Mouse (Mus musculus): ENCODE data around the gene Tnrc6b.

The Tnrc6b gene

GRCm38 (mm10) chr15:80710608-80711363, at the start of gene Tnrc6b:
Gene Tnrc6b, plus strand, starts transcription at chr15:80711313.
- peak; percentile 96 for DNase-seq (ENCODE audit: extremely low spot score)

GRCm38 (mm10) chr15:80664444-80664843, 46.7 kb upstream of the Tnrc6b start:
- no peak for DNase-seq (ENCODE audit: extremely low spot score)

GRCm38 (mm10) chr15:80671295-80672252, 39.5 kb upstream of the Tnrc6b start, which contains the start of gene Fam83f:
Gene Fam83f, plus strand, starts transcription at chr15:80671847.
- DNase-seq (ENCODE audit: extremely low spot score): peak; percentile 50

- no peak for DNase-seq (ENCODE audit: extremely low spot score)
These were observed 38.3 kb upstream of the Tnrc6b start for GRCm38 (mm10) chr15:80672810-80673209.

- no peak for DNase-seq (ENCODE audit: extremely low spot score)
These were observed 37.6 kb upstream of the Tnrc6b start for GRCm38 (mm10) chr15:80673337-80674095.

GRCm38 (mm10) chr15:80674700-80675099, 36.4 kb upstream of the Tnrc6b start:
- no peak for DNase-seq (ENCODE audit: extremely low spot score)

- no peak for DNase-seq (ENCODE audit: extremely low spot score)
These were observed 31.4 kb upstream of the Tnrc6b start for GRCm38 (mm10) chr15:80679515-80680215.

- DNase-seq (ENCODE audit: extremely low spot score): no peak
These were observed 30.6 kb upstream of the Tnrc6b start for GRCm38 (mm10) chr15:80680347-80681030.

- DNase-seq (ENCODE audit: extremely low spot score): no peak
These were observed 29.6 kb upstream of the Tnrc6b start for GRCm38 (mm10) chr15:80681466-80681881.

GRCm38 (mm10) chr15:80682343-80682742, 28.8 kb upstream of the Tnrc6b start:
- DNase-seq (ENCODE audit: extremely low spot score): no peak

GRCm38 (mm10) chr15:80683151-80683550, 28.0 kb upstream of the Tnrc6b start:
- no peak for DNase-seq (ENCODE audit: extremely low spot score)

- DNase-seq (ENCODE audit: extremely low spot score): no peak
These were observed 27.1 kb upstream of the Tnrc6b start for GRCm38 (mm10) chr15:80683990-80684389.

GRCm38 (mm10) chr15:80684786-80685602, 26.1 kb upstream of the Tnrc6b start:
- DNase-seq (ENCODE audit: extremely low spot score): peak; percentile 34

GRCm38 (mm10) chr15:80685603-80685895, 25.6 kb upstream of the Tnrc6b start:
- peak; percentile 26 for DNase-seq (ENCODE audit: extremely low spot score)

GRCm38 (mm10) chr15:80688536-80688935, 22.6 kb upstream of the Tnrc6b start:
- no peak for DNase-seq (ENCODE audit: extremely low spot score)

- no peak for DNase-seq (ENCODE audit: extremely low spot score)
These were observed 17.6 kb upstream of the Tnrc6b start for GRCm38 (mm10) chr15:80693492-80693891.

- peak; percentile 59 for DNase-seq (ENCODE audit: extremely low spot score)
These were observed 16.8 kb upstream of the Tnrc6b start for GRCm38 (mm10) chr15:80694125-80694910.

- no peak for DNase-seq (ENCODE audit: extremely low spot score)
These were observed 13.5 kb upstream of the Tnrc6b start for GRCm38 (mm10) chr15:80697564-80697963.
